Mouse (Mus musculus) spleen, adult 18-20 months (tissue): ENCODE data around the gene Gm3138.
"Not testable (repeated sequence)": the region's sequence is repeated elsewhere in the genome, so short reads cannot be mapped to it uniquely, and the experiment has no call there.

Experiments used
- DNase-seq, 2 experiments: peaks; one replicate each; pipeline ENCODE4 v3.0.0; 2022; ENCODE audit warnings: mixed read lengths in 2 of 2

The Gm3138 gene

DNA sequence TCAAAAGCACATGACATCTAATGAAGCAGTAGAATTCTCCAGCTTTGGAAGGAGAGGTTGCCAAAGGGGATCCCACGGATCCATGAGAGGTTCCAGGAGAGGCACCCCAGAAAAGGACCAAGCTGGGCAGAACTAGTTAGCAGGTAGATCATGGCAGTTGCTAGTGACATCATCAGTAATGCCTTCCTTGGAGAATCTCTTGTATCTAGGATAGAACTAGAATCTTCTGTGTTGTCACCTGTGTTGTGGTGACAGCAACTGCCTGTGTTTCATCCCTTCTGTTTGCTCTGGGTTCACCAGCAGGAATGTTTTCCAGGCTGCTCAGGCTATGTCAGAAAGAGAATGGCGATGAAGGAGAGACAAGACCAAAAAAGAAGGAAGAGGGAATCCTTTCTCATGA is at the start of gene Gm3138:
Gm3138 (plus strand) TSS at position 301 of the 400 bp plus-strand sequence.
- not testable (repeated sequence) for DNase-seq

DNA sequence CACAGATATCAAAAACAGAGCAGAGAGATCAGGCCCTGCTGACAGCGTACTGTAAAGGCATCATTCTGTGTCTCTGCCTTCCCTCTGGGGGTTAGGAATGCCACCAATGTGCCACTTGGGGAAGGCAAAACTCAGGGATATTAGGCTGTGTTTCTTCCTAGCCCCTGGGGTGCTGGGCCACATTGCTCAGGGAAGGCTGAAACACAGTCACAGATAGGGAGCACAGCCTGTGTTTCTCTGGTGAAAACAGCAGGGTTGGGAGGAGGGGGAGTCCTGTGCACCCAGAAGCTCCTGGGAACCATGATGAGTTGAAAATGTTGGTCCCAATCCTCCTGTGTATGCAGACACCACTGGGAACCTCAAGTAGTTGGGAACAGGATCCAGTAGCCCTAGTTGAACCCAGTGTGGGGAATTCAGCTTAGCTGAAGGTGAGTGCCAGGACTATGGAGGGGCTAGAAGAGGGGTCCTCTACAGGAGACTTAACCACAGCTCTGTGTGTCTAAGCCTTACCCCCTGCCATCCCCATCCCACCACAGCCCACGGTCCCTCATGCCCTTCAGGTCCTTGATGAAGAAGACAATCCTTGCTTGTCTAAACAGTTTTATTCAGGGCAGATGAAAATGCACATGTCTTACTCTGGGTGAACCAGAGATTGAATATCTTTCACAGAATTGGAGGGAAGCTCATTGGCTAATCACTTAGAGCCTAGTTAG is 20.0 kb downstream of the Gm3138 start:
- not testable (repeated sequence) for DNase-seq

DNA sequence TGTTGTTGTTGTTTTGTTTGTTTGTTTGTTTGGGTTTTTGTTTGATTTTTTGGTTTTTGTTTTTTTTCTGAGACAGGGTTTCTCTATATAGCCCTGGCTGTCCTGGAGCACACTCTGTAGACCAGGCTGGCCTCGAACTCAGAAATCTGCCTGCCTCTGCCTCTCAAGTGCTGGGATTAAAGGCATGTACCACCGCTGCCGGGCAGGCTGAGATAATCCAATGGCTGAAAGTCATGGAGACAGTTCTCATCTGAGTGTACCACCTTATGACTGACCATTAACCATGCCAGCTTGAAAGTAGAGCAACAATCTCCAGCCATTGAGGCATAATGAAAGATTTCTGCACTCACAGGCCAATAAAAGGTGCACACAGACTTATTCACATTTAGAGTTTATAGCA is 30.4 kb downstream of the Gm3138 start:
- DNase-seq = not testable (repeated sequence)
